Mouse (Mus musculus): ENCODE measurements around the gene Snapc2.
A peak's percentile ranks its signal among the peaks of the same experiment; 100 is the strongest.

Snapc2 gene

GRCm38 (mm10) chr8:4238434-4239192, 14.3 kb upstream of the Snapc2 start, which contains the start of the genes Map2k7 and Gm49320:
Gene Map2k7 (plus strand): TSS chr8:4238740.
Gene Gm49320 (plus strand): TSS chr8:4238865.
- peak; percentile 99 for DNase-seq

- no peak for DNase-seq
These were observed 13.5 kb upstream of the Snapc2 start for GRCm38 (mm10) chr8:4239193-4239890.

- no peak for DNase-seq
These were observed 7.8 kb upstream of the Snapc2 start for GRCm38 (mm10) chr8:4245061-4245460.

GRCm38 (mm10) chr8:4245737-4246136, 7.1 kb upstream of the Snapc2 start:
- no peak for DNase-seq

- DNase-seq, result no peak
These were observed 5.6 kb upstream of the Snapc2 start for GRCm38 (mm10) chr8:4247241-4247640.

- DNase-seq, result no peak
These were observed 4.8 kb upstream of the Snapc2 start, which contains the start of gene Tgfbr3l for GRCm38 (mm10) chr8:4247951-4248540. Gene Tgfbr3l (plus strand): TSS chr8:4248214.

- no peak for DNase-seq
These were observed 3.7 kb upstream of the Snapc2 start for GRCm38 (mm10) chr8:4249213-4249612.

GRCm38 (mm10) chr8:4250306-4250970, 2.4 kb upstream of the Snapc2 start:
- peak; percentile 56 to 69 for DNase-seq

- DNase-seq, result no peak
These were observed 642 bp upstream of the Snapc2 start for GRCm38 (mm10) chr8:4252116-4252760.

GRCm38 (mm10) chr8:4254001-4254400, 1.1 kb downstream of the Snapc2 start:
- DNase-seq, result peak in 1 of 2 experiments; percentile 9

- peak in 1 of 2 experiments; percentile 3 for DNase-seq
These were observed 2.6 kb downstream of the Snapc2 start for GRCm38 (mm10) chr8:4255471-4255870.

GRCm38 (mm10) chr8:4256911-4257310, 4.0 kb downstream of the Snapc2 start:
- no peak for DNase-seq

GRCm38 (mm10) chr8:4257350-4257749, 4.5 kb downstream of the Snapc2 start:
- no peak for DNase-seq

GRCm38 (mm10) chr8:4258233-4258632, 5.4 kb downstream of the Snapc2 start:
- DNase-seq, result peak; percentile 67 to 73

- DNase-seq, result peak; percentile 45 to 55
These were observed 5.8 kb downstream of the Snapc2 start for GRCm38 (mm10) chr8:4258678-4259077.

- DNase-seq, result peak; percentile 92 to 93
These were observed 6.4 kb downstream of the Snapc2 start, which contains the start of gene Ctxn1 for GRCm38 (mm10) chr8:4259125-4259804. Gene Ctxn1 (minus strand): TSS chr8:4259274.

- peak in 1 of 2 experiments; percentile 8 for DNase-seq
These were observed 6.9 kb downstream of the Snapc2 start for GRCm38 (mm10) chr8:4259805-4260170.

GRCm38 (mm10) chr8:4263105-4263791, 10.4 kb downstream of the Snapc2 start:
- DNase-seq, result no peak

- no peak for DNase-seq
These were observed 12.5 kb downstream of the Snapc2 start for GRCm38 (mm10) chr8:4265160-4265914.

GRCm38 (mm10) chr8:4267627-4268026, 14.7 kb downstream of the Snapc2 start:
- DNase-seq, result peak in 1 of 2 experiments; percentile 3

All from thymus, adult 18-20 months (tissue).